Mouse (Mus musculus): Measurements from ENCODE around the gene Cdrt4. TPM values are rescaled to one million over a fixed set of nuclear protein-coding genes. Genes with fewer than 3 reads are reported as not detected.
A peak's percentile ranks its signal among the peaks of the same experiment; 100 is the strongest.

The Cdrt4 gene
- polyA plus RNA-seq, 1 experiment from 2014 or later, result not detected

DNA sequence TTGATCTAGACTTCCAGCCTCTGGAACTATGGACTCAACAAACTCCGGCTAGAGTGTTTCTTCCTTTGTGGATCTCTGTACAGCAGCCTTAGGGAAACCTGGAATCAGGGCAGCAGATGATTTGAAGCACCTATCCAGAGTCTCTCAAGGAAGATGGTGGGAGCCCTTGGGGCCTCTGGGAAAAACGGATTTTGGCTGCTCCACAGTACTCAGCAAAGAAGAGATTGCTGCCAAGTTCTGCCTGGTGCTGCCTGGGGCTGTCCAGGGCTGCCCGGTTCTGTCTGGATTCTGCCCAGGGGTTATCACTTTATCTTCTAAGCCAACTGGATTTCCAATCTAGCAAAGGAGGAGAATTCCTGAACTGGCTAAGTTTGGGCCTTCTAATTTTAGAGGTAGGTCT is 58.8 kb downstream of the Cdrt4 start:
- Histone ChIP-seq H3K27me3 (ENCODE audit: low read depth, poor library complexity, severe bottlenecking) (no peaks in the 10 kb centered on the region), H3K27ac (no peak overlapping the region), H3K9me3 (replicated peaks) (no peaks in the 10 kb centered on the region), H3K4me3 (no peak overlapping the region), H3K4me1 (peaks cover 6% of the 10 kb centered on the region), H3K36me3 (no peaks in the 10 kb centered on the region)
- no peak for DNase-seq (ENCODE audit: low spot score)
- WGBS, result 74% methylated on average over 3 of the region's 3 CpGs

DNA sequence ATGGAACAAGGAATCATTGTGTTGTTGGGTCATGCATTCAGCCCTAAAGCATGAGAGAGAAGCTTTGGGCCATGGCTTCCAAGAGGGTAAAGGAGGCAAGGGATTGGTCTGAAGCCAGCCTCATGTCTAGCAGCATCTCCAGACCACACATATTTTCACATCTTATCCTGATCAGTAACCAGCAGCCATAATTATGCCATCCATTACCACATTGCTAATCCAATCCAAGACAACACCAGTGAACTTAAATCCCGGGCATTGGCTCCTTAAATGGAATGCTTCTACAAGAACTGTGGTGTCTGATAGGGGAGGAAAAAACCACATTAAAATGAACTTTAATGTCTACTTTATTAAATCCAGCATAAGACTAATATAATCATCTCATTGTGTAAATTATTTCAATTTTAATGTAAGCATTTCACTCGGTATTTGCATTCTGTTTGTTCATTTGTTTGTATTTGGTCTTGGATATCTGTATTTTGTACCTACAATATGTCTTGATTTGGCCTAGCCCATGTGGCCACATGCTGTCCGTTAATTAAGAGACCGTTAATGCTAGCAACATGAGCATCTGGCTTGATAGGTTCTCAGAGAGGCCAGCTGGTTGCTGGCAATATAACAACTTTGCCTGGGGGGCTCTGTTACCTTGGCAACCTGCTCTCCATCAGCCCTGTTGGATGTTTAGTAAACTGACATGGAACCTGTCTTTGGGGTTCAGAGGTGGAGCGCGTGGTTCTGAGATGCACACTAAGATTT is 66.5 kb downstream of the Cdrt4 start:
- no peak overlapping the region for H3K4me3 ChIP-seq
- H3K4me1 ChIP-seq, result peaks cover 51% of the 10 kb centered on the region
- H3K36me3 ChIP-seq, result no peaks in the 10 kb centered on the region
- 69% methylated on average over 6 of the region's 6 CpGs for WGBS
- no peaks in the 10 kb centered on the region for H3K9me3 ChIP-seq (replicated peaks)
- peak overlapping the region; percentile 66 for H3K27ac ChIP-seq
- H3K27me3 ChIP-seq (ENCODE audit: low read depth, poor library complexity, severe bottlenecking), result no peaks in the 10 kb centered on the region
- DNase-seq (ENCODE audit: low spot score), result peak; percentile 70

- peak overlapping the region; percentile 66 for H3K27ac ChIP-seq
- H3K4me1 ChIP-seq, result peaks cover 51% of the 10 kb centered on the region
- no peak for DNase-seq (ENCODE audit: low spot score)
- no peak overlapping the region for H3K4me3 ChIP-seq
- no peaks in the 10 kb centered on the region for H3K9me3 ChIP-seq (replicated peaks)
- H3K27me3 ChIP-seq (ENCODE audit: low read depth, poor library complexity, severe bottlenecking), result no peaks in the 10 kb centered on the region
- 86% methylated on average over 6 of the region's 6 CpGs for WGBS
- H3K36me3 ChIP-seq, result no peaks in the 10 kb centered on the region
Observed at GRCm38 (mm10) chr11:63018083-63018622, 67.2 kb downstream of the Cdrt4 start.

DNA sequence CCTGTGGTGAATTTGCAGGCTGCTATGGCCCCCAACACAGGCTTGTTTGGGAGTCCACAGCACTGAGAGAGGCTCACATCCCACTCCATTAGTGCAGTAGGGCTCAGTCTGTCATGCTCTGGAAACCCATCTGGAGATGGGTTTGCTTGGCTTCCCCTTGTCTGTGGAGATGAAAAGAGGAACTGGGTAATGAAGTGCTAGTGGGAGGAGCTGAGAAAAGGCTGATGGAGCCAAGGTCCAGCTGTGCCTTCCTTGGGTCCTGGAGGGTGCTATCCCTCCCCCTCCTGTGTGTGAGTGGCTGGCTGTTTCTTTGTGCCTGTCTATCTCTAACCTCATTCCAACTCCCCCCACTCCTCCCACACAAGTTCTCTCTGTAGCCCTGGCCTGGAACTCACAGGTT is 69.6 kb downstream of the Cdrt4 start:
- no peaks in the 10 kb centered on the region for H3K9me3 ChIP-seq (replicated peaks)
- no peaks in the 10 kb centered on the region for H3K36me3 ChIP-seq
- DNase-seq (ENCODE audit: low spot score), result no peak
- H3K27me3 ChIP-seq (ENCODE audit: low read depth, poor library complexity, severe bottlenecking), result no peaks in the 10 kb centered on the region
- H3K4me1 ChIP-seq, result peaks cover 62% of the 10 kb centered on the region
- peak overlapping the region; percentile 68 for H3K27ac ChIP-seq
- H3K4me3 ChIP-seq, result no peak overlapping the region

GRCm38 (mm10) chr11:63021141-63021806 is 70.3 kb downstream of the Cdrt4 start:
- Histone ChIP-seq H3K27me3 (ENCODE audit: low read depth, poor library complexity, severe bottlenecking) (no peaks in the 10 kb centered on the region), H3K27ac (peak overlapping the region; percentile 68), H3K4me1 (peaks cover 62% of the 10 kb centered on the region), H3K9me3 (replicated peaks) (no peaks in the 10 kb centered on the region), H3K4me3 (no peak overlapping the region), H3K36me3 (no peaks in the 10 kb centered on the region)
- no peak for DNase-seq (ENCODE audit: low spot score)
- 18% methylated on average over 5 of the region's 5 CpGs for WGBS

DNA sequence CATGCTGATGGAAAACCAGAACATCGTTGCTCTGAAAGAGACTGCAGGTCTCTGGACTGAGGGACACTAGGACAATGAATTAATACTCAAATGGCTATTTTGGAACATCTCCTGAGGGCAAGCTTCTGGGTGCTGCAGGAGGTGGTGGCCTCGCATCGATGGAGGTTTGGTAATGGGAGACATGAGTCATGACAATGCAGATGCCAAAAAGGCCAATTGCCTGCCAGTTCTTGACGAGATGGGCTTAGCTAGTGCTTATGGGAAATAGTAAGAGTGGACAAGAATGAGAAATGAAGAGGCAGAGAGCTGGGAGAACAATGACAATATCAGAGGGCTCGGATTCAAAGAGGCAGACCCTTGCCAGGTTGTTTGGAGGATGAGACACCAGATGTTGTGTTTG is 72.5 kb downstream of the Cdrt4 start:
- no peak for DNase-seq (ENCODE audit: low spot score)
- H3K9me3 ChIP-seq (replicated peaks), result no peaks in the 10 kb centered on the region
- no peak overlapping the region for H3K4me3 ChIP-seq
- WGBS, result 75% methylated on average over 5 of the region's 5 CpGs
- no peaks in the 10 kb centered on the region for H3K36me3 ChIP-seq
- peaks cover 53% of the 10 kb centered on the region for H3K4me1 ChIP-seq
- H3K27ac ChIP-seq, result no peak overlapping the region
- no peaks in the 10 kb centered on the region for H3K27me3 ChIP-seq (ENCODE audit: low read depth, poor library complexity, severe bottlenecking)

DNA sequence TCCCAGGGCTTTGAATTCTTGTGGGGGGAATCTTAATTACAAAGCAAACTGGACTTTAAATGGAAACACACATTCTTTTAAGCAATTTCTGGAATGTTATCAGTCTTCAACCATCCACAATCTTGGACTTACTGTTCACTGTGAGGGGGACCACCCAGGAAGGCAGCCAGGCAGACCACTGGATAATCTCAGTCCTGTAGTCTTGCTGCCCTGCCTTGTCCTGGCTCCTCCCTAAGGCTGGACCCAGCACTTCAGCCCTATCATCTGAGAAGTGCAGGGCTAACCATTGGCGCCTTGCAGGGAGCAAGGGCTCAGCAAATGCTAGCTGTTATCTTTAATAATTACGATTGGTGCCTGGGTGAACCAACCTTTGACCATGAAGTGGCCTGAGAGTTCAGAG is 73.1 kb downstream of the Cdrt4 start:
- Histone ChIP-seq H3K4me1 (peaks cover 49% of the 10 kb centered on the region), H3K4me3 (no peak overlapping the region), H3K36me3 (no peaks in the 10 kb centered on the region), H3K27me3 (ENCODE audit: low read depth, poor library complexity, severe bottlenecking) (no peaks in the 10 kb centered on the region), H3K9me3 (replicated peaks) (no peaks in the 10 kb centered on the region), H3K27ac (no peak overlapping the region)
- 34% methylated on average over 2 of the region's 2 CpGs for WGBS
- DNase-seq (ENCODE audit: low spot score), result no peak

DNA sequence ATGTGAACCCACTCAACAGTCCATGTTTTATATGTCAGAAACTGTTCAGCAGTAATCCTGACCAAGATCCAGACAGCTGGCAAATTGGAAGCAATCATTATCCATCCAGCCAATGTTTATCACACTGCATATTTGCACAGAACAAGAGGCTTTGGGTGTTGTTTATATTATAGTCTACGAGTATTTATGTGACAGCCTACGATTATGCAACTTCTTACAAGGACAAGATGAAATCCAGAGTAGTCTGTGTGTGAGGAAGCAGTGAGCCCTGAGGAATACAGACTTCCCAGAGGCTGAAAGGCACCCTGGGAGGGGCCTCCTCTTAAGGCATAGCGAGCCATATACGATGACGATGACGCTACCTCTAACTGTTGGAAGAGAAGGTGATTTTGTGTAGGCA is 74.5 kb downstream of the Cdrt4 start:
- 85% methylated on average over 6 of the region's 6 CpGs for WGBS
- Histone ChIP-seq H3K4me1 (peaks cover 40% of the 10 kb centered on the region), H3K27me3 (ENCODE audit: low read depth, poor library complexity, severe bottlenecking) (no peaks in the 10 kb centered on the region), H3K27ac (no peak overlapping the region), H3K9me3 (replicated peaks) (no peaks in the 10 kb centered on the region), H3K4me3 (no peak overlapping the region), H3K36me3 (no peaks in the 10 kb centered on the region)
- DNase-seq (ENCODE audit: low spot score), result no peak

DNA sequence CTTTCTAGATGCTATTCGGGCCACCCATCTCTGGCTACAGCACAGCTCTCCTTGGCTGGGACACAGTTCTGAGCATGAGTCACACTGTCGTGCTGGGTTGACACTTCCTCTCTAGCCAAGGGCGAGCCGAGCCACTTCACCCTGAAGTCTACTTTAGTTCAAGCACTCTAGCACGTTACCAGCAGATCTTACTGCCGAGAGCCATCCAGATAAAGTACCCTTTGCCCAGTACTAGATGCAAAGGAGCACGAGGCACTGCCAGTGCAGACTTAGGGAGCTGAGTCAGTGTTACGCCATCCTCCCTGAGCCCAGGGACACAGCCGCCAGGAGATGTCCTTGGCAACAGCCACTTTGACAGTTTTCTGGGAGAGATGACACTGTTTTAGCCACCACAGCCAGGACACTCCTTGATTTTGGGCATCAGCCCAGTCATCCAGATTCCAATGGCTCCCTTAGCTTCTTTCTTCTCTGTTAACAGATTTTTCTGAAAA is 75.7 kb downstream of the Cdrt4 start:
- Histone ChIP-seq H3K36me3 (no peaks in the 10 kb centered on the region), H3K4me3 (no peak overlapping the region), H3K9me3 (replicated peaks) (no peaks in the 10 kb centered on the region), H3K27ac (no peak overlapping the region), H3K27me3 (ENCODE audit: low read depth, poor library complexity, severe bottlenecking) (no peaks in the 10 kb centered on the region), H3K4me1 (peaks cover 28% of the 10 kb centered on the region)
- WGBS, result 85% methylated on average over 9 of the region's 9 CpGs
- DNase-seq (ENCODE audit: low spot score), result no peak

- H3K4me3 ChIP-seq, result no peak overlapping the region
- DNase-seq (ENCODE audit: low spot score), result no peak
- no peak overlapping the region for H3K27ac ChIP-seq
- H3K36me3 ChIP-seq, result no peaks in the 10 kb centered on the region
- no peaks in the 10 kb centered on the region for H3K9me3 ChIP-seq (replicated peaks)
- WGBS, result 93% methylated on average over 3 of the region's 3 CpGs
- no peaks in the 10 kb centered on the region for H3K27me3 ChIP-seq (ENCODE audit: low read depth, poor library complexity, severe bottlenecking)
- H3K4me1 ChIP-seq, result peaks cover 24% of the 10 kb centered on the region
Observed at GRCm38 (mm10) chr11:63028131-63028530, 77.1 kb downstream of the Cdrt4 start.

- DNase-seq (ENCODE audit: low spot score), result no peak
- H3K27ac ChIP-seq, result 0 out of 2 replicates have a peak overlapping the region, but pooled peaks have one; percentile 53
- no peaks in the 10 kb centered on the region for H3K36me3 ChIP-seq
- no peaks in the 10 kb centered on the region for H3K9me3 ChIP-seq (replicated peaks)
- no peak overlapping the region for H3K4me3 ChIP-seq
- 77% methylated on average over 4 of the region's 4 CpGs for WGBS
- no peaks in the 10 kb centered on the region for H3K27me3 ChIP-seq (ENCODE audit: low read depth, poor library complexity, severe bottlenecking)
- peaks cover 16% of the 10 kb centered on the region for H3K4me1 ChIP-seq
Observed at GRCm38 (mm10) chr11:63029148-63029714, 78.2 kb downstream of the Cdrt4 start.

DNA sequence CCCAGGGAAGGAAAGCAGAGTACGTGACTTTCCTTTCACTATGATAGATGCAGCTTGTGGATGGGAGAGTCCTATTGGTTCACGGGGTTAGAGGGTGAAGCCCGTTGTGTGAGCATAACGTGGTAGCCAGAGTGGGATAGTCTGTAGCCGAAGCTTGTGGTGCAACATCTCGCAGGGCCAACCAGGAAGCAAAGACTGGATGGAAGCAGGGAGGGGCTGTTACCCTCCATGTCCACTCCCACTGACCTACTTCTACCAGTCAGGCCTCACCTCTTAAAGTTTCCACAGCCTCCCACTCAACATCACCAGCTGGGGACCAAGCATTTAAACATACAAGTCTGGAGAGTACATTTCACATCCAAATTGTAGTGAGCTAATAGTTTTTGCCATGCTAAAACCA is 78.7 kb downstream of the Cdrt4 start:
- WGBS, result 87% methylated on average over 6 of the region's 6 CpGs
- 0 out of 2 replicates have a peak overlapping the region, but pooled peaks have one; percentile 53 for H3K27ac ChIP-seq

More for the DNA sequence above, 78.7 kb downstream of the Cdrt4 start:
- Histone ChIP-seq H3K27me3 (ENCODE audit: low read depth, poor library complexity, severe bottlenecking) (no peaks in the 10 kb centered on the region), H3K4me1 (peaks cover 15% of the 10 kb centered on the region), H3K36me3 (no peaks in the 10 kb centered on the region), H3K9me3 (replicated peaks) (no peaks in the 10 kb centered on the region), H3K4me3 (no peak overlapping the region)
- DNase-seq (ENCODE audit: low spot score), result no peak

Data from limb, embryonic 10.5 days (tissue).